ENCODE assay signal across 25 mouse cellular contexts in the genomic region with DNA sequence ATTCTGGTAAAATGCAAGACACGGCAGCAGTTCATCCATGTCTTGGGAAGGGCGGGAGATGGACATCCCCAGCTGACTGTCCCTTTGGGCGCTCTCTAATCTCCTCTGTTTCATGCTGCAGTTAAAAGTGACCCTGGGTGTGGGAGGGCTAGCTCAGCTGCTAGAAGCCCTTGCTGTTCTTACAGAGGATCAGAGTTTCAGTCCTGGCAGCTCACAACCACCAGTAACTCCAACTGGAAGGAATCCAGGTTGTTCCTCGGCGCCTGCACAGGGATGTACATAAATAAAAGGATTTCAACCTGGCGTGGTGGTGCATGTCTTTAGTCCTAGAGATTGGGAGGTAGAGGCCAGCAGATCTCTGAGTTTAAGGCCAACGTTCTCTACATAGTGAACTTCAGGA. TPM values are rescaled to one million over a fixed set of nuclear protein-coding genes. Genes with fewer than 3 reads are reported as not detected.
"Had no signal": no experiment of that assay in that cellular context is flagged by ENCODE, and none has a peak within 500 bp of the region (broad histone marks: within the 10 kb centered on the region; RNA-seq: fewer than 3 reads in every experiment).

No protein-coding gene starts in this region.

- H3K9me3 ChIP-seq: limb, embryonic 12.5 days; limb, embryonic 15.5 days; midbrain, embryonic 12.5 days; midbrain, embryonic 15.5 days; neural tube, embryonic 13.5 days had no signal

- H3K4me2 ChIP-seq: limb, embryonic 12.5 days; limb, embryonic 15.5 days; liver, embryonic 11.5 days; lung, embryonic 14.5 days; midbrain, embryonic 12.5 days; midbrain, embryonic 15.5 days; neural tube, embryonic 13.5 days had no signal

- H3K27me3 ChIP-seq: limb, embryonic 12.5 days; limb, embryonic 15.5 days; midbrain, embryonic 12.5 days; midbrain, embryonic 15.5 days; neural tube, embryonic 13.5 days had no signal

- DNase-seq: kidney, postnatal 25 days; layer of hippocampus, adult 9-11 months; left cerebral cortex, postnatal 4 days; liver, postnatal 0 days; lung, embryonic 14.5 days; retina, postnatal 1 day; right cerebral cortex, postnatal 25 days; thymus, adult 2 months; thymus, postnatal 14 days; thymus, postnatal 4 days had no signal

- H3K4me1 ChIP-seq: midbrain, embryonic 12.5 days had no signal

- H3K27ac ChIP-seq: layer of hippocampus, adult 2 months; limb, embryonic 12.5 days; limb, embryonic 15.5 days; liver, embryonic 14.5 days; macrophage; midbrain, embryonic 12.5 days; midbrain, embryonic 15.5 days; neural tube, embryonic 13.5 days; stomach, postnatal 0 days had no signal

- H3K9ac ChIP-seq: limb, embryonic 12.5 days; limb, embryonic 15.5 days; liver, embryonic 14.5 days; liver, postnatal 0 days; lung, embryonic 14.5 days; midbrain, embryonic 12.5 days; midbrain, embryonic 15.5 days; neural tube, embryonic 13.5 days had no signal

- H3K4me3 ChIP-seq: layer of hippocampus, adult 2 months; limb, embryonic 12.5 days; limb, embryonic 15.5 days; midbrain, embryonic 12.5 days; midbrain, embryonic 15.5 days; neural tube, embryonic 13.5 days had no signal

- ATAC-seq: liver, postnatal 0 days; lung, postnatal 0 days; midbrain, embryonic 15.5 days had no signal

RNA-seq across cellular contexts. Expression of gene Cdiptos, which starts 7.2 kb away (rescaled TPM):
- total RNA-seq: layer of hippocampus, adult 2 months; layer of hippocampus, postnatal 25 days; left cerebral cortex, postnatal 4 days had no signal

RNA-seq across cellular contexts. Expression of gene Pagr1b, which starts 33.2 kb away (rescaled TPM):
- total RNA-seq: layer of hippocampus, postnatal 25 days; left cerebral cortex, postnatal 14 days had no signal
- polyA plus RNA-seq: kidney, embryonic 16.5 days; lung, embryonic 14.5 days; stomach, embryonic 14.5 days; stomach, postnatal 0 days had no signal
